Mouse (Mus musculus): ENCODE results near the gene Snx21.

The Snx21 gene

GRCm38 (mm10) chr2:164785481-164786387 is at the start of gene Snx21:
Gene Snx21 (plus strand): TSS chr2:164785823.
- peak; percentile 100 for DNase-seq

- DNase-seq, result no peak
These were observed 48.1 kb upstream of the Snx21 start for GRCm38 (mm10) chr2:164737377-164738090.

- DNase-seq, result no peak
These were observed 45.7 kb upstream of the Snx21 start for GRCm38 (mm10) chr2:164739876-164740275.

GRCm38 (mm10) chr2:164744987-164745386 is 40.6 kb upstream of the Snx21 start:
- peak; percentile 86 for DNase-seq

- DNase-seq, result peak; percentile 99
These were observed 39.7 kb upstream of the Snx21 start, which contains the start of the genes Wfdc3 and Dnttip1 for GRCm38 (mm10) chr2:164745843-164746479. Gene Wfdc3 (minus strand): TSS chr2:164745931. Gene Dnttip1 (plus strand): TSS chr2:164745983.

GRCm38 (mm10) chr2:164746693-164747092 is 38.9 kb upstream of the Snx21 start:
- no peak for DNase-seq

- DNase-seq, result no peak
These were observed 37.4 kb upstream of the Snx21 start for GRCm38 (mm10) chr2:164748191-164748590.

GRCm38 (mm10) chr2:164748991-164749390 is 36.6 kb upstream of the Snx21 start:
- DNase-seq, result no peak

GRCm38 (mm10) chr2:164752454-164752853 is 33.2 kb upstream of the Snx21 start:
- DNase-seq, result peak; percentile 81

GRCm38 (mm10) chr2:164754105-164754504 is 31.5 kb upstream of the Snx21 start:
- DNase-seq, result no peak

GRCm38 (mm10) chr2:164754800-164755199 is 30.8 kb upstream of the Snx21 start:
- DNase-seq, result peak; percentile 95

- peak; percentile 91 for DNase-seq
These were observed 27.8 kb upstream of the Snx21 start for GRCm38 (mm10) chr2:164757841-164758240.

- DNase-seq, result peak; percentile 77
These were observed 26.9 kb upstream of the Snx21 start for GRCm38 (mm10) chr2:164758692-164759091.

GRCm38 (mm10) chr2:164760059-164760833 is 25.4 kb upstream of the Snx21 start:
- DNase-seq, result no peak

- peak; percentile 89 for DNase-seq
These were observed 24.1 kb upstream of the Snx21 start for GRCm38 (mm10) chr2:164761502-164761901.

- DNase-seq, result peak; percentile 70
These were observed 23.7 kb upstream of the Snx21 start for GRCm38 (mm10) chr2:164761971-164762370.

GRCm38 (mm10) chr2:164762593-164762992 is 23.0 kb upstream of the Snx21 start:
- peak; percentile 70 for DNase-seq

GRCm38 (mm10) chr2:164765841-164766240 is 19.8 kb upstream of the Snx21 start:
- no peak for DNase-seq

GRCm38 (mm10) chr2:164767812-164768540 is 17.6 kb upstream of the Snx21 start:
- no peak for DNase-seq

GRCm38 (mm10) chr2:164769258-164770037 is 16.2 kb upstream of the Snx21 start, which contains the start of gene Ube2c:
Gene Ube2c (plus strand): TSS chr2:164769898.
- peak; percentile 100 for DNase-seq

GRCm38 (mm10) chr2:164770279-164770678 is 15.3 kb upstream of the Snx21 start:
- no peak for DNase-seq

All from heart, adult 11 months (tissue).